Mouse (Mus musculus) adrenal gland, postnatal 25 days (tissue): ENCODE measurements at regions not wholly inside any gene's neighbourhood (a gene's known extent, or its start where the extent isn't known, plus 50 kb on each side); places are given as distances from the start of the nearest gene placed in this dataset.

Source experiments
- DNase-seq: peaks from one replicate; pipeline ENCODE4 v3.0.0; 2021; ENCODE audit warnings: mixed read lengths

- DNase-seq = no peak
Observed at GRCm38 (mm10) chr15:62986871-62987270, 858.1 kb downstream of the Gsdmc2 start.

GRCm38 (mm10) chr15:62986147-62986546 is 858.8 kb downstream of the Gsdmc2 start:
- no peak for DNase-seq

- no peak for DNase-seq
Observed at GRCm38 (mm10) chr15:62970566-62970965, 874.4 kb downstream of the Gsdmc2 start.

- no peak for DNase-seq
Observed at GRCm38 (mm10) chr15:62962681-62963080, 882.3 kb downstream of the Gsdmc2 start.

- no peak for DNase-seq
Observed at GRCm38 (mm10) chr15:62960623-62961022, 884.4 kb downstream of the Gsdmc2 start.

GRCm38 (mm10) chr15:62958506-62959330 is 886.3 kb downstream of the Gsdmc2 start:
- DNase-seq = no peak

GRCm38 (mm10) chr15:62954889-62955288 is 890.1 kb downstream of the Gsdmc2 start:
- DNase-seq = no peak

- no peak for DNase-seq
Observed at GRCm38 (mm10) chr15:62954322-62954820, 890.6 kb downstream of the Gsdmc2 start.

- DNase-seq = no peak
Observed at GRCm38 (mm10) chr15:62953215-62953941, 891.6 kb downstream of the Gsdmc2 start.

- DNase-seq = no peak
Observed at GRCm38 (mm10) chr15:62952487-62953214, 892.3 kb downstream of the Gsdmc2 start.

- DNase-seq = no peak
Observed at GRCm38 (mm10) chr15:62939416-62939815, 905.6 kb downstream of the Gsdmc2 start.

- no peak for DNase-seq
Observed at GRCm38 (mm10) chr15:62937756-62938155, 907.2 kb downstream of the Gsdmc2 start.

- DNase-seq = no peak
Observed at GRCm38 (mm10) chr15:62934522-62935189, 910.3 kb downstream of the Gsdmc2 start.

- no peak for DNase-seq
Observed at GRCm38 (mm10) chr15:62920520-62920919, 924.5 kb downstream of the Gsdmc2 start.

- no peak for DNase-seq
Observed at GRCm38 (mm10) chr15:62919264-62919663, 925.7 kb downstream of the Gsdmc2 start.

GRCm38 (mm10) chr15:62908379-62908778 is 936.6 kb downstream of the Gsdmc2 start:
- no peak for DNase-seq

GRCm38 (mm10) chr15:62907181-62907580 is 937.8 kb downstream of the Gsdmc2 start:
- no peak for DNase-seq

GRCm38 (mm10) chr15:62903047-62903822 is 941.7 kb downstream of the Gsdmc2 start:
- peak; percentile 92 for DNase-seq

- DNase-seq = no peak
Observed at GRCm38 (mm10) chr15:62901955-62902354, 943.0 kb downstream of the Gsdmc2 start.

GRCm38 (mm10) chr15:62889798-62890197 is 955.2 kb downstream of the Gsdmc2 start:
- DNase-seq = no peak

GRCm38 (mm10) chr15:62885331-62885730 is 959.6 kb downstream of the Gsdmc2 start:
- no peak for DNase-seq
